Mouse (Mus musculus) G1E (cell line): ENCODE results near the gene Rnf166.

Experiments used
- CTCF ChIP-seq: IDR thresholded peaks from 2 replicates; pipeline ENCODE4 v1.5.1; 2012; ENCODE audit warnings: low read depth, low read length, inconsistent platforms, mixed read lengths
- GATA1 ChIP-seq: IDR thresholded peaks from 2 replicates; pipeline ENCODE4 v1.6.1; 2012; ENCODE audit warnings: borderline replicate concordance, low read length, inconsistent platforms, mixed read lengths
- POLR2AphosphoS5 ChIP-seq: IDR thresholded peaks from 2 replicates; pipeline ENCODE4 v1.6.1; 2012; ENCODE audit warnings: low read depth, low read length, inconsistent platforms; ENCODE audit not compliant: insufficient replicate concordance
- TAL1 ChIP-seq: conservative IDR thresholded peaks from 2 replicates; pipeline ENCODE4 v1.6.1; 2012; ENCODE audit warnings: low read depth, low read length, inconsistent platforms, mixed read lengths

GRCm38 (mm10) chr8:122474951-122475560 is 808 bp downstream of the Rnf166 start:
- TF ChIP-seq CTCF (no peak), GATA1 (no peak), TAL1 (no peak), POLR2AphosphoS5 (no peak)
